Mouse (Mus musculus) cortical plate, adult 2 months (tissue): ENCODE measurements around the gene Susd5.
"Not testable (repeated sequence)": the region's sequence is repeated elsewhere in the genome, so short reads cannot be mapped to it uniquely, and the experiment has no call there.

ENCODE experiments used
- CTCF ChIP-seq: fragments of 200-500 bp; IDR thresholded peaks from 2 replicates; pipeline ENCODE4 v1.5.1; 2011; ENCODE audit warnings: mild to moderate bottlenecking, control low read depth, low read length; ENCODE audit not compliant: insufficient read depth; ENCODE audit errors: extremely low read depth
- POLR2A ChIP-seq: fragments of 200-500 bp; IDR thresholded peaks from 2 replicates; pipeline ENCODE4 v1.6.1; 2011; ENCODE audit warnings: mild to moderate bottlenecking, low read length, control low read depth; ENCODE audit not compliant: insufficient read depth; ENCODE audit errors: extremely low read depth

DNA sequence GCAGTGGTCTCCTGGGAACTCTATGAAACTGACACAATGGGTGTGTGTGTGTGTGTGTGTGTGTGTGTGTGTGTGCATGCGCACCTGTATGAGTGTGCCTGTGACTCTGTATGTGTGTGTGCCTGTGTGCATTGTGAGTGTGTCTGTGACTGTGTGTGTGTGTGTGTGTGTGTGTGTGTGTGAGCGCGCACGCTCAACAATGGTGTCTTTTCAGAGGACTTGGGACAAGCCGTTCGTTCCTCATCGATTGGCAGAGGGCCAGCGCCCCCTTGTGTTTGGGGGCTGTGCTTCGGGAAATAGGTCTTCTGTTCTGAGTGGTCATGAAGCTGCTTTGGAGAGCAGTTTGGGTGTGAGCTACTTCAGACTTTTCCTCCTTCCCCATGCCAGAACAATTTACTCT, 35.2 kb downstream of the Susd5 start:
- TF ChIP-seq CTCF, result 0 out of 2 replicates have a peak, but pooled peaks have one; percentile 16
- not testable (repeated sequence) for TF ChIP-seq POLR2A
